Mouse (Mus musculus): ENCODE measurements around the gene Gzmm.
"Not testable (repeated sequence)": the region's sequence is repeated elsewhere in the genome, so short reads cannot be mapped to it uniquely, and the experiment has no call there.

Gzmm gene

GRCm38 (mm10) chr10:79701443-79702129 is 12.8 kb downstream of the Gzmm start:
- DNase-seq (ENCODE audit: low spot score): no peak

- DNase-seq (ENCODE audit: low spot score): not testable (repeated sequence)
Observed at GRCm38 (mm10) chr10:79702970-79703369, 14.2 kb downstream of the Gzmm start.

GRCm38 (mm10) chr10:79703541-79703940 is 14.7 kb downstream of the Gzmm start:
- no peak for DNase-seq (ENCODE audit: low spot score)

GRCm38 (mm10) chr10:79704065-79704969 is 15.5 kb downstream of the Gzmm start, which contains the start of gene Bsg:
TSS of gene Bsg (plus strand) at chr10:79704491.
- peak; percentile 100 for DNase-seq (ENCODE audit: low spot score)

GRCm38 (mm10) chr10:79704970-79705360 is 16.1 kb downstream of the Gzmm start:
- DNase-seq (ENCODE audit: low spot score): no peak

DNA sequence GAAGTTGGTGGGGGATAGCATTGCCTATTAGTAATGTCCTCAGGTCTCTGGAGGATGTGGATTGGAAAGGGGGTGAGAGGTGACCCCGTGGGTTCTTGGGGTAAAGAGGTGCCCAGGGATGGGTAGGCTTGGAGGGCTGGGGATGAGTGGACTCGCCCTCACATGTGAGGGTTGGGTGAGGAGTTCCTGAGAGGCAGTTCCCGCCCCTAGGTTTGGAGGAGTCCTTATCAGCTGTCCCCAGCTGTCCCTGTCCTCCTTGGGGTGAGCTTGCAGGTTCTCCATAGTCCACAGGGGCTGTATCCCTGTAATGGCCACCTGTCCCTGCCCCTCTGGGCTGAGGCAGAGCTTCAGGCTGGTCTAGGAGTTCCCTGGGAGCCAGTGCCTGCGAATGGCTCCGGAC is 17.1 kb downstream of the Gzmm start:
- DNase-seq (ENCODE audit: low spot score): no peak

GRCm38 (mm10) chr10:79706406-79707094 is 17.7 kb downstream of the Gzmm start:
- DNase-seq (ENCODE audit: low spot score): no peak

GRCm38 (mm10) chr10:79707162-79707561 is 18.3 kb downstream of the Gzmm start:
- DNase-seq (ENCODE audit: low spot score): no peak

GRCm38 (mm10) chr10:79707759-79708158 is 18.9 kb downstream of the Gzmm start:
- DNase-seq (ENCODE audit: low spot score): no peak

- no peak for DNase-seq (ENCODE audit: low spot score)
Observed at GRCm38 (mm10) chr10:79708668-79709067, 19.8 kb downstream of the Gzmm start.

DNA sequence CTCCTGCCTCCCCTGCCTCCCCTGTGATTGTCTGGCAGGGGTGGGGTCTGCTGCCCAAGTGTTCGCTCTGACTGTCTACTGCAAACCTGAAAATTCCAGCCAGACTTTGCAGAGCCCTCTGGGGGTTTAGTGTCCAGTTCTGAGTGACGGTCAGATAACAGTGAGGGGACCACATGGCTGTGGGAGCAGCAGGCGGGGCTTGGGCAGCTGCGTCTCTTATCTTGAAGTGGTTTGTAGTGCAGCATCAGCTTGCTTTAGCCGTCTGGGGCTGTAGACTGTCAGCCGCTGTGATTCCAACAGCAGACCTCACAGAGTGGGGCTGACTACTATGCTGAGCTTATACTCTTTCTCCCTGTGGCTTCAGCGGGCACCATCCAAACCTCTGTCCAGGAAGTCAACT is 20.5 kb downstream of the Gzmm start:
- DNase-seq (ENCODE audit: low spot score): peak; percentile 63

GRCm38 (mm10) chr10:79712029-79712428 is 23.2 kb downstream of the Gzmm start:
- DNase-seq (ENCODE audit: low spot score): peak; percentile 71

DNA sequence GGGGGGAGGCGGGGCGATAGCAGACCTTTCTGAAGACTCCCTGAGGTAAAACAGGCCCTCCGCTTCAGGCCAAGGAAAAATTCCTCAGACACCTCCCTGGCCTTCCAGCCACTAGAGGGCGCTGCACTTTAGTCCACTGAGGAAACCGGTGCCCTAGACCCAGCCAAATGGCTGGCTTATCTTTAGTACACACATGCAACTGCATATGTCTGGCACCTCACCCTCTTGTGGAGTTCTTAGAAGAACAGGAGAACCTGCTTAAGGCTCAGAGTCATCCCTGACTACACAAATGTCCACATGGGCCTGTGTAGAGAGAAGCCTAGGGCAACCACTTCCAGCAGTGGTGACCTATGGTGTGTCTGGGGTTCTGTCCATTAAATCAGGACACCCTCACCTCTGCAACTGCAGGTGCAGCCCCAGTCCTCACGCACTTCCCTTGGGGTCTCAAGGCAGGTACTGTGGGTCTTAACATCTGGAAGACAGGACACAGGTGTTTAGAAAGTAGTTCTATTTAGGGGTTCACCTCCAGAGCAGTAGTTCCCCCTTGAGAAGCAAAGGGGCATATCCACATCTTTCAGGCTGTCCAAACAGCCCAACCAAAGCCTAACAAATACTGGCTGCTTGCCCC is 23.8 kb downstream of the Gzmm start:
- DNase-seq (ENCODE audit: low spot score): peak; percentile 93

DNA sequence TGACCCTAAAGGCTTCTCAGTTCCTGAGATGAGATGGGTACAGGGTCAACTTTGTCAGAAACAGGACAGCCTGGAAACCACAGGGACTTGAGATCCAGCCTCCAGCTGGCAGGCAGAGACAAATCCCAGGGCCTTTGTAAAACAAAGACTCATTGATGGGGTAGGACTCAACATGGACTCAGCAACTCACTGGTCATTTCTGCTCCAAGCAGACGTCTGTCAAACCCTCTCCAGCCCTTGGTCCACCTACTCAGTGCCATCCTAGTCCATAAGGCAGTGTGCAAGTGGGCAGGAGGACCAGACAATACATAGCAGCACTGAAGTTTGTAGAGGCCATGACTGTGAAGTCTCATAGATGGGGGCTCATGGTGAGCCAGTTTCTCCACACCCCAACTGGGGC is 24.3 kb downstream of the Gzmm start:
- no peak for DNase-seq (ENCODE audit: low spot score)

DNA sequence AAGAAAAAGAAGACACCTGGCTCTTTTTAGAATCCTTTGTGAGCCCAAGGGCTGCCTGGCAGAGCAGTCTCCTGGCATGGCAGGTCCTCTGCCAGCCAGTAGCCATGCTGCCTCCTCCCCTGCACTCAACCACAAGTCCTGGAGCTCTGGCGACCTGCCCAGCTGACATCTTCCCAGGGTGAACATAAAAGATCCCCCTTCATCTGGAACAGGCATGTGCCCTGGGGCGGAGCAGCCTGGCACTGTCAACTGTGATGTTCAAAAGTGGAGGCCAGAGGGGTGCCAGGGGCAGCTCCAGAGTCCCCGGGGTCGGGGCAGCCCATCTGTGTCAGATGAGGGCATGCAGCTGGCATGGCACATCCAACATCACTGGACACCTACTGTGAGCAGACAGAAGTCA is 26.2 kb downstream of the Gzmm start:
- DNase-seq (ENCODE audit: low spot score): peak; percentile 89

- DNase-seq (ENCODE audit: low spot score): peak; percentile 62
Observed at GRCm38 (mm10) chr10:79716254-79716987, 27.6 kb downstream of the Gzmm start, which contains the start of gene Hcn2. TSS of gene Hcn2 (plus strand) at chr10:79716634.

- DNase-seq (ENCODE audit: low spot score): peak; percentile 75
Observed at GRCm38 (mm10) chr10:79716988-79717355, 28.2 kb downstream of the Gzmm start.

- peak; percentile 62 for DNase-seq (ENCODE audit: low spot score)
Observed at GRCm38 (mm10) chr10:79717640-79718357, 29.0 kb downstream of the Gzmm start.

DNA sequence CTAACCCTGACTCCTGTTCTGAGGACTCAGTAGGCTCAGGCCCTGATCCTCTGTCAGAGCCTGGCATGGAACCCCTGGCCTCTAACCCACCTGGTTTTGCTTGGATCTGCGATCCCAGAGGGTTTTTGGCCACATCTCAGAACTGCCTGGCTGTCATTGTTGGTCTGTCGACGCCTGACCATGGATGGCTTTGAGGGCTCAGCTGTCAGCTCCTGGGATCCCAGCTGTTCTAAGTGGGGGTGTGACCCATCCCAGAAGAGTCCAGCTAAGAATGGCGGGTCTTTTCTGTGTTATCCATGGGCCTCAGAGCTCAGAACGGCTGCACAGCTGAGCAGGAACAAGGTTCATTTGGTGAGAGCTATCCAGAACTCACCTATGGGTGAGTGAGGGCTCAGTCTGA is 32.3 kb downstream of the Gzmm start:
- no peak for DNase-seq (ENCODE audit: low spot score)

GRCm38 (mm10) chr10:79723047-79723446 is 34.2 kb downstream of the Gzmm start:
- DNase-seq (ENCODE audit: low spot score): no peak

DNA sequence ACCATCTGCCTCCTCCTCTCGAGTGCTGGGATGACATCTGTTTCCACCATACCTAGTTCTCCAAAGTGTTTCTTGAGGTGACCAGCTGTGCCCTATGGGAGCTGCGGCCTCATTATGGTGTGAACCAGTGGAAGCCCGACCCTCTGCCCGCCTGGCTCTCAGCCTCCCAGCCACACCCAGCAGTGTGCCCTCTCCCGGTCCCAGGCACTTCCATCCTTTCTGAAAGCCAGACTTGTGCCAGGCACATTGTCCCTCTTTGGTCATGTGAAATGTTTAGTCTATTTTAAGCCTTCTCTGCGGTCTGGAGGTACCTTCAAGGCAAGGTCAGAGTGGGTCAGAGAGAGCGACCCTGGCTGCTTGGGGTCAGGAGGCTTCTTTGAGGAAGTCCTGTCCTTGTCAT is 34.9 kb downstream of the Gzmm start:
- no peak for DNase-seq (ENCODE audit: low spot score)

Data from MN1 (cell line).